Mouse (Mus musculus) thymus, postnatal 14 days (tissue): ENCODE results near the gene Hils1.
"Not testable (repeated sequence)": the region's sequence is repeated elsewhere in the genome, so short reads cannot be mapped to it uniquely, and the experiment has no call there.

Experiments used
- DNase-seq: peaks from one replicate; pipeline ENCODE4 v3.0.0; 2021

Hils1 gene

GRCm38 (mm10) chr11:95006525-95007219, 39.3 kb downstream of the Hils1 start:
- DNase-seq: peak; percentile 90

DNA sequence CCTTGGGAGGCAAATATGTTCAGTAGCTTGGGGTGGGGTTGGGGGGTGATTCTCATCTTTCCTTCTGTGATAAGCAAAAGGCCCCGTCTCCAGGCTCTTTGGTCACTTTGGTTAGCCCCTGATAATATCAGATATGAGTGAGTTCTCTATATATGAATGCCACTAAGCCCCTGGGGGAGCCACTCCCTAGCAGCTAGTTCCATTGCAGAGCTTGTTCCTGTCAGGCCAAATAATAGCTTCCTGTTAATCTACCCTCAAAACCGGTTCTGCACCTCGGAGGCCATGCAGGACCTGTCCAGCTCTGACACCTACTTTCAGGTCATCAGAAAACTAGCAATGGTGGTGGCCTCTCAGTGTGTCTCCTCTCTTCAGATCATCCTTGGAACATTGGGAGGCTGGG, 40.0 kb downstream of the Hils1 start:
- no peak for DNase-seq

DNA sequence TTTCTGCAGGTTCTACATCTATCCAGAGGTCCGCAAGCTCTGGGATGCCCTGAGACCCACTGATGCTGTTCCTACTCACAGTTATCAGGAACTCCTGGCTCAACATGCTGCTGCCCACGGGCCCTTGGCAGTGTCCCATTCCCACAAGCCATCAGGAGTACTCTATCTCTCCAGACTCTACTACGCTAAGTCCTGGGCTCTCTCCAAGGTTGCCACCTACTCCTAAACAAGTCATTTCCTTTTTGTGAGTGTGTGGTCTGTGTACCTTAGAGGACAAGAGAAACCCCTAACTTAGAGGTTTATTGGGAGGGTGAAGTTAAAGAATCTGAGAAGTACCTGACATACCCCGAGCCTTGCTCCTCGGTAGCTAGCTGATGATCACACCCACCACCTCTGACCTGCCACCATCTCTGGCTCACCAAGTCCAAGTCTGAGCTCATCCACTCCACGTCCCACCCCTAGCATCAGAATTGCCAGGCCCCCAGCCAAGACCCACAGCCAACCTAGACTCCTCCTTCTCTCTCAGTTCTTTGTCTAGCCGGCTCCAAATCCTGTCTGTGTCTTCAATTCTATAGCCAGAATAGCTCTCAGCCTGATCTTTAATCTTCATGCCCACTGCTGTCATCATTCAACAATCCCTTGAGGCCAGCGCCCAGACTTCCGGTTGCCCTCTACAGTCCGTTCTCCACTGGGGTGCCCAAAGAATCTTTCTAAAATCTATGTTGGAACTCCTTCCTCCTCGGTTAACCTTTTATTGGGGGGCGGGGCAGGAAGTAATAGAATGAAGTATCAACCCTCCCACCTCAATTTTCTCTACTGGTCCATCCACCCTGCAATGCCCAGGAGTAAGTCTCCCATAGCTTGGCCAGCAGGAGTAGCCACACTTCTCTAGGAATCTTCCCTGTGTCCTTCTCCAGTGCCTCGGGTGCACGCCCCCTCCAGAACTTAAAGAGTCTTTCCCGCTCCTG, 41.6 kb downstream of the Hils1 start:
- no peak for DNase-seq

- DNase-seq: no peak
Observed at GRCm38 (mm10) chr11:95009629-95010014, 42.2 kb downstream of the Hils1 start, which contains the start of gene Samd14. Gene Samd14, plus strand, starts transcription at chr11:95009879.

GRCm38 (mm10) chr11:95010141-95010739, 42.8 kb downstream of the Hils1 start:
- no peak for DNase-seq

GRCm38 (mm10) chr11:95010841-95011403, 43.5 kb downstream of the Hils1 start:
- DNase-seq: not testable (repeated sequence)

GRCm38 (mm10) chr11:95011416-95011815, 44.0 kb downstream of the Hils1 start:
- DNase-seq: no peak

DNA sequence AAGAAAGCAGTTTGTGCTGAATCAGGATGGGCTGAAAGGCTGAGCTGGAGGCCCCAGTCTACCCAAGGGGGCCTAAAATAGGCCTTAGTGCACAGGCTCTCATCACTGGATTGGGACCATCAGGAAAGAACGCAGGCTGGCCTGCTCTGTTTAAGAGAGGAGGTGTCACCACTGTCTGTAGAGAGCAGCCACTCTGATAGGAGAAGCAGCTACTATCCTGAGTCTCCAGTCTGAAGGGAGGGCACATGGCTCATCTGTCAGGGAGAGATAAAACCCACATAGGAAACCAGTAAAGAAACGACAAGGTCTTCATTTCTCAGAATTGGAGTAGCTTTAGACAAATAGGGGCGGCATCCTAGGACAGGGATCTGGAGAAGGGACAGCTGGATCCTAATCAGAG, 44.7 kb downstream of the Hils1 start:
- DNase-seq: no peak

DNA sequence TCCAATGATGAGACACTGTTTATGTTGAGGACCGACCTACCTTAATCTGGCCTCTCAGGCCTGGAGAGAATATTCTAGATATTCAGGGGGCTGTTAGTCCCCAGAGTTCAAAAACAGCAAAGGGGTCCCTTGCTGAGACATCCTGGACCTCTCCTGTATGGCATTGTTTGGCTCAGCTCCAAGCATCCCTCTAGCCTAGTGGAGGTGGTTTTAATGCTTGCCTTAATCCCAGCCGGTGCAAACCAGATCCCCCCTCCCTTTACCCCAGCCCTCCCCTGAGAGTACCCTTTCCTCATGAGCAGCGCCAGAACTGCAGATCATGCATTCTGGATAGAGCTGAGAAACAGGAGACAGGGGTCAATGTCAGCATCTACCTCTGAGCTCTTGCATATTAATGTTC, 45.1 kb downstream of the Hils1 start:
- DNase-seq: no peak

DNA sequence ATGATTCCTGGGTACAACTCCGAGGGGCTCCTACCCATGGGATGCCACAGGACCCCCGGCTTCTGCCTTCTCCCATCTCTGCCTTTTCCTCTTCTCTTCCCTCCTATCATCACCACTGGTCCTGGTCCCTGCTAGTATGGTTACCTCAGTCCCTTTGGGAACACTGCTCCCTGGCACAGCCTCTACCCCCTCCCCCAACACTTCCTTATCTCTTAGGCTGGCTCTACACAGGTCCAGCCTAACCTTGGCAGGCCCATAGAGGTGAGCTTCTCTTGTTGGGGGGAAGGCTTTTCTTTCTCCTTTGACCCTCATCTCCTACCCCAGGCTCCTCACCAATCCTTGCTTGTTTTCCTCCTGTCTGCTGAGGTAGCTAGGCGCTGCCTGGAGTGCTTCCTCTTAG, 48.1 kb downstream of the Hils1 start:
- no peak for DNase-seq
